Comparison of ENCODE assay signal across 25 mouse cellular contexts in genomic region chr5:144178216-144178615, GRCm38 (mm10). TPM values are rescaled to one million over a fixed set of nuclear protein-coding genes. Genes with fewer than 3 reads are reported as not detected.
DNase-seq lines count a peak whose midpoint lies in the region; ATAC-seq lines count a peak whose summit lies in the region.
"Had no signal": no experiment of that assay in that cellular context is flagged by ENCODE, and none has a peak within 500 bp of the region (broad histone marks: within the 10 kb centered on the region; RNA-seq: fewer than 3 reads in every experiment).

No protein-coding gene starts in this region.

- no peak overlapping the region for H3K4me2 ChIP-seq in kidney, embryonic 16.5 days (replicated peaks; ENCODE audit: low read depth, low read length)
- H3K4me2 ChIP-seq in midbrain, embryonic 11.5 days = no peak overlapping the region
- H3K4me2 ChIP-seq: embryonic facial prominence, embryonic 13.5 days; embryonic facial prominence, embryonic 15.5 days; forebrain, embryonic 13.5 days had no signal

- 29% methylated on average over 6 of the region's 6 CpGs for WGBS in kidney, embryonic 16.5 days
- WGBS in midbrain, embryonic 11.5 days = 58% methylated on average over 6 of the region's 6 CpGs
- WGBS in midbrain, embryonic 10.5 days = 72% methylated on average over 6 of the region's 6 CpGs

- H3K36me3 ChIP-seq in kidney, embryonic 16.5 days (ENCODE audit: insufficient read depth, low read length) = peaks cover 41% of the 10 kb centered on the region
- peaks cover 9% of the 10 kb centered on the region for H3K36me3 ChIP-seq in midbrain, embryonic 11.5 days (ENCODE audit: control insufficient read depth, insufficient read depth, low read length)
- peaks cover 91% of the 10 kb centered on the region for H3K36me3 ChIP-seq in midbrain, embryonic 10.5 days

- peak overlapping the region; percentile 44; the same call in 1 of the 2 replicates for H3K27ac ChIP-seq in kidney, embryonic 16.5 days (ENCODE audit: low read length)
- H3K27ac ChIP-seq in midbrain, embryonic 11.5 days (ENCODE audit: low read depth, low read length) = no peak overlapping the region
- no peak overlapping the region for H3K27ac ChIP-seq in midbrain, embryonic 10.5 days (replicated peaks)
- H3K27ac ChIP-seq: embryonic facial prominence, embryonic 13.5 days; embryonic facial prominence, embryonic 15.5 days; forebrain, embryonic 10.5 days; forebrain, embryonic 13.5 days had no signal

- H3K4me1 ChIP-seq in kidney, embryonic 16.5 days (ENCODE audit: insufficient read depth, low read length) = no peaks in the 10 kb centered on the region
- no peaks in the 10 kb centered on the region for H3K4me1 ChIP-seq in midbrain, embryonic 11.5 days (ENCODE audit: control insufficient read depth, insufficient read depth, low read length)
- peaks cover 3% of the 10 kb centered on the region; the same call in 1 of the 2 replicates for H3K4me1 ChIP-seq in midbrain, embryonic 10.5 days
- H3K4me1 ChIP-seq: embryonic facial prominence, embryonic 13.5 days; embryonic facial prominence, embryonic 15.5 days; forebrain, embryonic 10.5 days; forebrain, embryonic 13.5 days had no signal

- no peak overlapping the region for H3K9ac ChIP-seq in kidney, embryonic 16.5 days (replicated peaks; ENCODE audit: low read length)
- no peak overlapping the region for H3K9ac ChIP-seq in midbrain, embryonic 11.5 days (ENCODE audit: low read length)
- H3K9ac ChIP-seq: embryonic facial prominence, embryonic 13.5 days; embryonic facial prominence, embryonic 15.5 days; forebrain, embryonic 13.5 days had no signal

- H3K4me3 ChIP-seq in kidney, embryonic 16.5 days (ENCODE audit: low read length) = no peak overlapping the region
- no peak overlapping the region for H3K4me3 ChIP-seq in midbrain, embryonic 11.5 days (ENCODE audit: low read depth, low read length)
- H3K4me3 ChIP-seq in midbrain, embryonic 10.5 days = no peak overlapping the region
- H3K4me3 ChIP-seq: embryonic facial prominence, embryonic 13.5 days; embryonic facial prominence, embryonic 15.5 days; erythroblast, embryonic 14.5 days; forebrain, embryonic 10.5 days; forebrain, embryonic 13.5 days had no signal

- peak; percentile 54 for DNase-seq in adrenal gland, adult 2 months
- DNase-seq in adrenal gland, postnatal 4 days (ENCODE audit: low spot score in 2 of 2) = no peak
- DNase-seq in adrenal gland, postnatal 14 days = peak; percentile 41
- no peak for DNase-seq in adrenal gland, adult 18-20 months (ENCODE audit: low spot score in 2 of 2)
- no peak for DNase-seq in kidney, postnatal 14 days
- DNase-seq in midbrain, embryonic 11.5 days (ENCODE audit: low spot score, missing footprints) = peak; percentile 12
- no peak for DNase-seq in midbrain, embryonic 10.5 days (ENCODE audit: low spot score)
- DNase-seq: B cell, adult 2 months; cerebellum, adult 11 months; cerebellum, adult 18-20 months; cerebellum, adult 8-10 months; cerebellum, adult 9-11 months; cerebellum, postnatal 14 days; cerebellum, postnatal 36 days; embryo, embryonic 11 days had no signal

- H3K9me3 ChIP-seq in kidney, embryonic 16.5 days (ENCODE audit: low read length) = no peaks in the 10 kb centered on the region
- no peaks in the 10 kb centered on the region for H3K9me3 ChIP-seq in midbrain, embryonic 11.5 days (ENCODE audit: control insufficient read depth, low read length)
- H3K9me3 ChIP-seq in midbrain, embryonic 10.5 days (replicated peaks) = no peaks in the 10 kb centered on the region
- H3K9me3 ChIP-seq: embryonic facial prominence, embryonic 13.5 days; embryonic facial prominence, embryonic 15.5 days; forebrain, embryonic 10.5 days; forebrain, embryonic 13.5 days; G1E had no signal

- H3K27me3 ChIP-seq in kidney, embryonic 16.5 days (ENCODE audit: insufficient read depth, low read length) = no peaks in the 10 kb centered on the region
- no peaks in the 10 kb centered on the region for H3K27me3 ChIP-seq in midbrain, embryonic 11.5 days (ENCODE audit: control insufficient read depth, insufficient read depth, low read length)
- H3K27me3 ChIP-seq in midbrain, embryonic 10.5 days (ENCODE audit: low read depth, poor library complexity, severe bottlenecking) = no peaks in the 10 kb centered on the region
- H3K27me3 ChIP-seq: CH12.LX; embryonic facial prominence, embryonic 13.5 days; embryonic facial prominence, embryonic 15.5 days; forebrain, embryonic 13.5 days had no signal

- no peak for ATAC-seq in kidney, embryonic 16.5 days (ENCODE audit: low FRiP score, low TSS enrichment)
- ATAC-seq in midbrain, embryonic 11.5 days (ENCODE audit: low FRiP score) = no peak
- ATAC-seq: CD4-positive, CD25-positive, alpha-beta regulatory T cell, adult 4 months; forebrain, embryonic 13.5 days; forebrain, embryonic 16.5 days had no signal

RNA-seq across cellular contexts. Expression of gene Bhlha15, which starts 11.9 kb away (rescaled TPM):
- 1 to 10 TPM in 1 of 2 experiments, under 1 TPM in 1; 0.49 to 1.0 TPM for total RNA-seq in adrenal gland, adult 2 months (2021)
- polyA plus RNA-seq in adrenal gland, adult 2 months (2012; rRNA removed) = 0.69 and 0.88 TPM in 2 replicates
- 1 to 10 TPM in 1 of 2 experiments, under 1 TPM in 1; 0.96 to 3.1 TPM for total RNA-seq in adrenal gland, postnatal 4 days (2021)
- total RNA-seq in adrenal gland, postnatal 14 days (2021) = 0.63 and 1.1 TPM in 2 replicates
- under 1 TPM; 0.32 to 0.40 TPM for total RNA-seq in adrenal gland, adult 18-20 months (2021)
- 0.55 and 0.74 TPM in 2 replicates for polyA plus RNA-seq in kidney, embryonic 16.5 days (2015; fragmentation: Nextera tagmentation; extraction: Ambion mirVana)
- polyA plus RNA-seq in midbrain, embryonic 11.5 days (2014; fragmentation: Nextera tagmentation; extraction: Ambion mirVana) = not detected in 2 replicates
- polyA plus RNA-seq in midbrain, embryonic 10.5 days (2016; fragmentation: Nextera tagmentation; extraction: Ambion mirVana) = 0.07 and 0.16 TPM in 2 replicates
- polyA plus RNA-seq: erythroblast, embryonic 14.5 days had no signal

RNA-seq across cellular contexts. Expression of gene Tecpr1, which starts 45.2 kb away (rescaled TPM):
- 100 to 1,000 TPM in 1 of 2 experiments, 10 to 100 TPM in 1; 77.8 to 125 TPM for total RNA-seq in adrenal gland, adult 2 months (2021)
- 130 and 135 TPM in 2 replicates for polyA plus RNA-seq in adrenal gland, adult 2 months (2012; rRNA removed)
- total RNA-seq in adrenal gland, postnatal 4 days (2021) = 10 to 100 TPM; 68.5 to 70.9 TPM
- total RNA-seq in adrenal gland, postnatal 14 days (2021) = 79.1 and 89.2 TPM in 2 replicates
- total RNA-seq in adrenal gland, adult 18-20 months (2021) = 100 to 1,000 TPM; 110 to 112 TPM
- polyA plus RNA-seq in kidney, embryonic 16.5 days (2015; fragmentation: Nextera tagmentation; extraction: Ambion mirVana) = 24.3 and 26.0 TPM in 2 replicates
- polyA plus RNA-seq in midbrain, embryonic 11.5 days (2014; fragmentation: Nextera tagmentation; extraction: Ambion mirVana) = 13.1 TPM in 2 replicates
- 21.7 and 27.7 TPM in 2 replicates for polyA plus RNA-seq in midbrain, embryonic 10.5 days (2016; fragmentation: Nextera tagmentation; extraction: Ambion mirVana)

Comparison
In these comparisons a context has a peak if more than half of its experiments do, and no peak if none do; other contexts are left out.
1. DNase-seq: peak in adrenal gland, adult 2 months (single experiment), adrenal gland, postnatal 14 days (single experiment) and midbrain, embryonic 11.5 days (single experiment); none in adrenal gland, postnatal 4 days (0 of 2), adrenal gland, adult 18-20 months (0 of 2), kidney, postnatal 14 days (single experiment) and midbrain, embryonic 10.5 days (single experiment).